Mouse (Mus musculus) hindbrain, embryonic 14.5 days (tissue): ENCODE data around the gene Cse1l. TPM values are rescaled to one million over a fixed set of nuclear protein-coding genes. Genes with fewer than 3 reads are reported as not detected.

Experiments used
- ATAC-seq: fragments of 200-750 bp; cut with Nextera tagmentation; 2 replicates; pipeline ENCODE4 v1.8.0; 2017; ENCODE audit warnings: moderate number of reproducible peaks, mild to moderate bottlenecking, moderate TSS enrichment, moderate library complexity; ENCODE audit not compliant: low FRiP score
- DNase-seq: peaks from one replicate; pipeline ENCODE4 v3.0.0-alpha.2; 2015; ENCODE audit warnings: low spot score
- H3K27ac ChIP-seq: fragments of 300-500 bp; sonication (generic); 2 replicates; pipeline ENCODE4 v1.5.1; 2014; ENCODE audit warnings: mild to moderate bottlenecking, moderate library complexity
- H3K27me3 ChIP-seq: fragments of 300-500 bp; sonication (generic); 2 replicates; pipeline ENCODE4 v1.6.1; 2014; ENCODE audit warnings: mild to moderate bottlenecking, low read length, mixed read lengths; ENCODE audit not compliant: control insufficient read depth, insufficient read depth
- H3K36me3 ChIP-seq: fragments of 300-500 bp; sonication (generic); replicated peaks from 2 replicates; pipeline ENCODE4 v1.6.1; 2014; ENCODE audit not compliant: control insufficient read depth, insufficient read depth
- H3K4me1 ChIP-seq: fragments of 300-500 bp; sonication (generic); replicated peaks from 2 replicates; pipeline ENCODE4 v1.6.1; 2014; ENCODE audit warnings: antibody characterized with exemption, low read length, mixed read lengths; ENCODE audit not compliant: control insufficient read depth, insufficient read depth
- H3K4me2 ChIP-seq: fragments of 300-500 bp; sonication (generic); replicated peaks from 2 replicates; pipeline ENCODE4 v1.6.1; 2014; ENCODE audit warnings: mild to moderate bottlenecking, moderate library complexity
- H3K4me3 ChIP-seq: fragments of 300-500 bp; sonication (generic); replicated peaks from 2 replicates; pipeline ENCODE4 v1.5.1; 2014; ENCODE audit warnings: mild to moderate bottlenecking, low read length
- H3K9ac ChIP-seq: fragments of 300-500 bp; sonication (generic); 2 replicates; pipeline ENCODE4 v1.6.1; 2014
- H3K9me3 ChIP-seq: fragments of 300-500 bp; sonication (generic); 2 replicates; pipeline ENCODE4 v1.6.1; 2016; ENCODE audit warnings: low read length; ENCODE audit not compliant: control insufficient read depth
- WGBS: fragments of 180-500 bp; shearing (Covaris S2); extraction: QIAGEN DNeasy Blood & Tissue Kit; methylation state at CpG from one replicate; pipeline ENCODE4 v1.1.7; 2014; 5-methylcytosine and 5-hydroxymethylcytosine counted together
- polyA plus RNA-seq: library from polyadenylated mRNA; unstranded; fragments of >200 nt; fragmentation: Nextera tagmentation; extraction: Ambion mirVana; gene quantifications from 2 replicates; pipeline ENCODE4 v1.2.1, GENCODE M21; 2014

Cse1l gene
- polyA plus RNA-seq, result 112 and 133 TPM in 2 replicates

- Histone ChIP-seq H3K4me3 (peak within 1 kb of the TSS; percentile 97), H3K4me2 (peak within 1 kb of the TSS; percentile 96), H3K27ac (peak within 1 kb of the TSS; percentile 99), H3K27me3 (no peaks in the 10 kb centered on the region), H3K4me1 (peaks cover 16% of the 10 kb centered on the region), H3K36me3 (0 out of 2 replicates have a peak, but pooled peaks cover 7% of the 10 kb centered on the region), H3K9me3 (no peaks in the 10 kb centered on the region), H3K9ac (peak within 1 kb of the TSS; percentile 93)
- WGBS, result under 1% methylated on average over 71 of the region's 80 CpGs
- ATAC-seq (peak; percentile 95), DNase-seq (peak; percentile 99)
Measured at GRCm38 (mm10) chr2:166905711-166906522, at the start of gene Cse1l. Gene Cse1l (plus strand): TSS chr2:166906040.

GRCm38 (mm10) chr2:166856366-166856765, 49.5 kb upstream of the Cse1l start:
- H3K27me3 ChIP-seq, result no peaks in the 10 kb centered on the region
- no peak for ATAC-seq
- H3K27ac ChIP-seq, result no peak overlapping the region
- DNase-seq, result no peak
- H3K4me2 ChIP-seq, result no peak overlapping the region
- WGBS, result 90% methylated on average over 6 of the region's 6 CpGs
- H3K36me3 ChIP-seq, result peaks cover 80% of the 10 kb centered on the region
- H3K9me3 ChIP-seq, result no peaks in the 10 kb centered on the region
- H3K4me3 ChIP-seq, result no peak overlapping the region
- no peaks in the 10 kb centered on the region for H3K4me1 ChIP-seq
- no peak overlapping the region for H3K9ac ChIP-seq

GRCm38 (mm10) chr2:166857118-166857517, 48.7 kb upstream of the Cse1l start:
- Histone ChIP-seq H3K27me3 (no peaks in the 10 kb centered on the region), H3K9me3 (no peaks in the 10 kb centered on the region), H3K27ac (no peak overlapping the region), H3K9ac (no peak overlapping the region), H3K4me3 (no peak overlapping the region), H3K4me1 (no peaks in the 10 kb centered on the region), H3K36me3 (peaks cover 79% of the 10 kb centered on the region), H3K4me2 (no peak overlapping the region)
- ATAC-seq, result no peak
- no peak for DNase-seq
- WGBS, result 85% methylated on average over 2 of the region's 2 CpGs

- Histone ChIP-seq H3K4me1 (no peaks in the 10 kb centered on the region), H3K27ac (no peak overlapping the region), H3K9ac (no peak overlapping the region), H3K4me2 (no peak overlapping the region), H3K27me3 (no peaks in the 10 kb centered on the region), H3K4me3 (no peak overlapping the region), H3K9me3 (no peaks in the 10 kb centered on the region), H3K36me3 (peaks cover 77% of the 10 kb centered on the region)
- DNase-seq (no peak), ATAC-seq (no peak)
- WGBS, result 93% methylated on average over 7 of the region's 7 CpGs
Measured at GRCm38 (mm10) chr2:166859214-166859613, 46.6 kb upstream of the Cse1l start.

- Histone ChIP-seq H3K36me3 (peaks cover 82% of the 10 kb centered on the region), H3K4me1 (no peaks in the 10 kb centered on the region), H3K9ac (no peak overlapping the region), H3K9me3 (no peaks in the 10 kb centered on the region), H3K4me2 (no peak overlapping the region), H3K27ac (no peak overlapping the region), H3K27me3 (no peaks in the 10 kb centered on the region), H3K4me3 (no peak overlapping the region)
- no peak for DNase-seq
- 66% methylated on average over 3 of the region's 3 CpGs for WGBS
- no peak for ATAC-seq
Measured at GRCm38 (mm10) chr2:166862505-166862904, 43.3 kb upstream of the Cse1l start.

GRCm38 (mm10) chr2:166865476-166865875, 40.4 kb upstream of the Cse1l start:
- H3K27ac ChIP-seq, result no peak overlapping the region
- H3K9me3 ChIP-seq, result no peaks in the 10 kb centered on the region
- H3K4me3 ChIP-seq, result no peak overlapping the region
- 87% methylated on average over 10 of the region's 10 CpGs for WGBS
- no peaks in the 10 kb centered on the region for H3K4me1 ChIP-seq
- H3K27me3 ChIP-seq, result no peaks in the 10 kb centered on the region
- no peak overlapping the region for H3K9ac ChIP-seq
- no peak overlapping the region for H3K4me2 ChIP-seq
- no peak for DNase-seq
- ATAC-seq, result no peak
- H3K36me3 ChIP-seq, result peaks cover 90% of the 10 kb centered on the region

GRCm38 (mm10) chr2:166870271-166870865, 35.5 kb upstream of the Cse1l start:
- Histone ChIP-seq H3K27ac (no peak overlapping the region), H3K9ac (no peak overlapping the region), H3K4me3 (no peak overlapping the region), H3K36me3 (peaks cover 90% of the 10 kb centered on the region), H3K27me3 (no peaks in the 10 kb centered on the region), H3K4me2 (no peak overlapping the region), H3K4me1 (no peaks in the 10 kb centered on the region), H3K9me3 (no peaks in the 10 kb centered on the region)
- ATAC-seq, result no peak
- 76% methylated on average over 20 of the region's 20 CpGs for WGBS
- DNase-seq, result no peak

- no peak overlapping the region for H3K9ac ChIP-seq
- no peaks in the 10 kb centered on the region for H3K27me3 ChIP-seq
- H3K9me3 ChIP-seq, result no peaks in the 10 kb centered on the region
- H3K4me2 ChIP-seq, result no peak overlapping the region
- DNase-seq, result no peak
- H3K4me3 ChIP-seq, result no peak overlapping the region
- no peak for ATAC-seq
- H3K4me1 ChIP-seq, result no peaks in the 10 kb centered on the region
- peaks cover 89% of the 10 kb centered on the region for H3K36me3 ChIP-seq
- H3K27ac ChIP-seq, result no peak overlapping the region
- WGBS, result 92% methylated on average over 10 of the region's 10 CpGs
Measured at GRCm38 (mm10) chr2:166870899-166871298, 34.9 kb upstream of the Cse1l start.

GRCm38 (mm10) chr2:166874675-166875280, 31.1 kb upstream of the Cse1l start:
- Histone ChIP-seq H3K4me1 (no peaks in the 10 kb centered on the region), H3K4me3 (no peak overlapping the region), H3K9me3 (no peaks in the 10 kb centered on the region), H3K27me3 (no peaks in the 10 kb centered on the region), H3K27ac (no peak overlapping the region), H3K9ac (no peak overlapping the region), H3K36me3 (peaks cover 72% of the 10 kb centered on the region), H3K4me2 (no peak overlapping the region)
- ATAC-seq, result no peak
- no peak for DNase-seq
- WGBS, result 81% methylated on average over 10 of the region's 10 CpGs
